Mouse (Mus musculus) heart, embryonic 13.5 days (tissue): Measurements from ENCODE around the gene Ccnq. TPM values are rescaled to one million over a fixed set of nuclear protein-coding genes. Genes with fewer than 3 reads are reported as not detected.
"Not testable (repeated sequence)": the region's sequence is repeated elsewhere in the genome, so short reads cannot be mapped to it uniquely, and the experiment has no call there.

Source experiments
- ATAC-seq: fragments of 200-750 bp; cut with Nextera tagmentation; 2 replicates; pipeline ENCODE4 v1.8.0; 2017; ENCODE audit warnings: moderate TSS enrichment; ENCODE audit not compliant: insufficient number of reproducible peaks, low FRiP score, low TSS enrichment; ENCODE audit errors: extremely low read depth
- H3K27ac ChIP-seq: fragments of 300-500 bp; sonication (generic); replicated peaks from 2 replicates; pipeline ENCODE4 v1.5.1; 2015; ENCODE audit warnings: moderate library complexity, mild to moderate bottlenecking, inconsistent platforms
- H3K27me3 ChIP-seq: fragments of 300-500 bp; sonication (generic); replicated peaks from 2 replicates; pipeline ENCODE4 v1.6.1; 2015; ENCODE audit warnings: mild to moderate bottlenecking, inconsistent platforms
- H3K36me3 ChIP-seq: fragments of 300-500 bp; sonication (generic); 2 replicates; pipeline ENCODE4 v1.6.1; 2015; ENCODE audit warnings: mild to moderate bottlenecking, inconsistent platforms
- H3K4me1 ChIP-seq: fragments of 300-500 bp; sonication (generic); 2 replicates; pipeline ENCODE4 v1.6.1; 2015; ENCODE audit warnings: inconsistent platforms
- H3K4me2 ChIP-seq: fragments of 300-500 bp; sonication (generic); 2 replicates; pipeline ENCODE4 v1.6.1; 2015; ENCODE audit warnings: inconsistent platforms, mild to moderate bottlenecking, moderate library complexity
- H3K4me3 ChIP-seq: fragments of 300-500 bp; sonication (generic); 2 replicates; pipeline ENCODE4 v1.5.1; 2015; ENCODE audit warnings: moderate library complexity, mild to moderate bottlenecking, inconsistent platforms
- H3K9ac ChIP-seq: fragments of 300-500 bp; sonication (generic); 2 replicates; pipeline ENCODE4 v1.6.1; 2015; ENCODE audit warnings: inconsistent platforms, mild to moderate bottlenecking, moderate library complexity
- H3K9me3 ChIP-seq: fragments of 300-500 bp; sonication (generic); 2 replicates; pipeline ENCODE4 v1.6.1; 2016; ENCODE audit warnings: inconsistent platforms
- WGBS: fragments of 180-500 bp; shearing (Covaris S2); methylation state at CpG from one replicate; pipeline ENCODE4 v1.1.7; 2015; ENCODE audit warnings: mixed read lengths; 5-methylcytosine and 5-hydroxymethylcytosine counted together
- polyA plus RNA-seq: library from polyadenylated mRNA; unstranded; fragments of >200 nt; fragmentation: Nextera tagmentation; extraction: Ambion mirVana; gene quantifications from 2 replicates; pipeline ENCODE4 v1.2.1, GENCODE M21; 2015

Gene Ccnq
- polyA plus RNA-seq, 1 experiment from 2014 or later = 26.3 TPM

DNA sequence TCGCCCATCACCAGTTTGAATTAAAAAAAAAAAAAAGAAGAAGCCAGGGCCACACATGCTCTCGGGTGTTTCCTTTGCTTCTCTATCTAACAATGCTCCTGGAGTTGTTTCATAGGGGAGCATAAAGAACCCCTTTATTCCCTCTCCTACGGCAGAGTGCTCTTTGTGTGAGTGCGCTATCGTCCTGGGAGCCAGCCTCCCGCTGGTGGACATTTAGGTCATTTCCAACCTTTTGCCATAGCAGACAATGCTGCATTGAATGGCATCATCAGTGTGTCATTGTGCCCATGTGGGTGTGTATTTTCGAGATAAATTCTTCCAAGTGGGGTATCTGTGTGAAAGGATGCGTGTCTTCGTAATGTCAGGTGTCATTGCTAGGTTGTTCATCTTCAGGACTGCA lies 9.6 kb upstream of the Ccnq start:
- WGBS = 73% methylated on average over 9 of the region's 9 CpGs
- Histone ChIP-seq H3K27me3 (no peaks in the 10 kb centered on the region), H3K4me3 (no peak overlapping the region), H3K9ac (no peak overlapping the region), H3K4me2 (no peak overlapping the region), H3K36me3 (no peaks in the 10 kb centered on the region), H3K27ac (no peak overlapping the region), H3K9me3 (no peaks in the 10 kb centered on the region), H3K4me1 (0 out of 2 replicates have a peak, but pooled peaks cover 3% of the 10 kb centered on the region)
- no peak for ATAC-seq

DNA sequence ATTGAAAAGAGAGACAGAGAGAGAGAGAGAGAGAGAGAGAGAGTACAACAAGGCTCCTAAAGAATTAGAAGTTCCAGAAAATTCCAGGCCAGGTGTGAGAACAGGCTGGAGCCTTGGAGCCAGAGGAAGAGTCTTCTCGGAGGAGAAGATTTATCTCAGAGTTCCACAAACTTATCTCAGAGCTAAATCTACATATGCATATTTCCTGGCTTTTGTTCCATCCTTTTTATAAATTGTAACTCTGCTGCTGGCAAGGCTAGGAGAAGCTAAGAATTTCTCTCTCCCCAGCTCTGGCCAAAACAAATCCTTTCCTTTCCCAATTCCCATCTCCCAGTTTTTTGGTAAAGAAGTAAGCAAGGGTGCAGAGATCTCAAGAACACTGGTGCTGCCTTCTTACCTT lies 3.8 kb upstream of the Ccnq start:
- Histone ChIP-seq H3K4me1 (peaks cover 11% of the 10 kb centered on the region), H3K9ac (no peak overlapping the region), H3K9me3 (no peaks in the 10 kb centered on the region), H3K27me3 (no peaks in the 10 kb centered on the region), H3K27ac (no peak overlapping the region), H3K4me2 (no peak overlapping the region), H3K4me3 (no peak overlapping the region), H3K36me3 (no peaks in the 10 kb centered on the region)
- 50% methylated on average over 1 of the region's 1 CpGs for WGBS
- no peak for ATAC-seq

DNA sequence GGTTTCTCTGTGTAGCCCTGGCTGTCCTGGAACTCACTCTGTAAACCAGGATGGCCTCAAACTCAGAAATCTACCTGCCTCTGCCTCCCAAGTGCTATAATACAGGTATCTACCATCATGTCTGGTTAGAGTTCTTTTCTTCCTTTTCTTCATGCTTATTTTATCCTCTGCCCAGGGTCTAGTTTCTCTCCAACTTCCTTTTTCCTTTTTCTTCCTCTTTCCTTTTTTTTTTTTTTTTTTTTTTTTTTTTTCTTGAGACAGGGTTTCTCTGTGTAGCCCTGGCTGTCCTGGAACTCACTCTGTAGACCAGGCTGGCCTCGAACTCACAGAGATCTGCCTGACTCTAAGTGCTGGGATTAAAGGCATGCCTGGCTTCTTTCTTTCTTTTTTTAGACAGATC lies 2.6 kb upstream of the Ccnq start:
- H3K36me3 ChIP-seq, H3K9ac ChIP-seq, H3K4me2 ChIP-seq, H3K27me3 ChIP-seq, H3K27ac ChIP-seq, H3K4me3 ChIP-seq, ATAC-seq, H3K9me3 ChIP-seq: not testable (repeated sequence)
- 76% methylated on average over 1 of the region's 1 CpGs for WGBS
- H3K4me1 ChIP-seq = peaks cover 15% of the 10 kb centered on the region

DNA sequence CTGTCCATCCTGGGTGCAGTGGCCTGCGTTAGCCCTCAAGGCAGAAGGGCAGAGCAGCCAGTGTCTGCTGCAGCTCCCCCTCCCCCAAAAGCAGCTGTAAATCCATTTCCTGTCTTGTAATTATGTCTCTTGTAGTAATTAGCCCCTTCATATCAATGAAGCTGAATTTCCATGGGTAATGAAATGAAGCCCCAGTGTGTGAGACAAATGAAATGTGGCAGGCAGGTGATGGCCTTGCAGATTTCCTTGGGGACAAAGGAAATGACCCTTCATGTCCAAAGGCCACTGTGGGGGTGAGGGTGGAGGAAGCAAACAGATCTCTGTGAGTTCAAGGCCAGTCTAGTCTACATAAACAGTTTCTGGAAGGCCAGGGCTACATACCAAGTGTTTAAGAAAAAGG lies 1.7 kb upstream of the Ccnq start:
- Histone ChIP-seq H3K9me3 (no peaks in the 10 kb centered on the region), H3K27ac (no peak overlapping the region), H3K4me2 (no peak overlapping the region), H3K27me3 (no peaks in the 10 kb centered on the region), H3K36me3 (peaks cover 18% of the 10 kb centered on the region), H3K9ac (no peak overlapping the region), H3K4me3 (no peak overlapping the region), H3K4me1 (peaks cover 15% of the 10 kb centered on the region)
- 65% methylated on average over 1 of the region's 1 CpGs for WGBS
- ATAC-seq = no peak

DNA sequence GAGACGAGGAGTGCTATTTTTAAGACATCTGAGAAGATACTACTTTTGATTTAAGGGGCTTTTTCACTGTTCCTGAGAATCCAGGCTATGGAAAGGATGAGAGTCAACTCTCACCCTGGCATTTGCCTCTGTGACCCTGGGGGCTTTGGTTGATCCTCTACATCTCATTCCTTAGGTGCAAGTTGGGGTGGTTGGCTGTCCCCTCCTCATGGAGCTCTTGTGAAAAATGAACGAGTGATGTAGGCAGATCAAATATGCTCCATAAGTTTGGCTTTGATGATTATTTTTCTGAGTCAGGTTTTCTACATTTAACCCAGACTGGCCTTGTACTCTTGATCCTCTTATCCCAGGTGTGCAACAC lies 294 bp upstream of the Ccnq start:
- H3K27ac ChIP-seq = no peak overlapping the region
- H3K27me3 ChIP-seq = no peaks in the 10 kb centered on the region
- H3K9ac ChIP-seq = peak overlapping the region; percentile 83
- peaks cover 15% of the 10 kb centered on the region for H3K4me1 ChIP-seq
- H3K4me2 ChIP-seq = peak overlapping the region; percentile 89
- H3K4me3 ChIP-seq = peak overlapping the region; percentile 66
- peaks cover 18% of the 10 kb centered on the region for H3K36me3 ChIP-seq
- no peak for ATAC-seq
- 7% methylated on average over 2 of the region's 2 CpGs for WGBS
- H3K9me3 ChIP-seq = no peaks in the 10 kb centered on the region

DNA sequence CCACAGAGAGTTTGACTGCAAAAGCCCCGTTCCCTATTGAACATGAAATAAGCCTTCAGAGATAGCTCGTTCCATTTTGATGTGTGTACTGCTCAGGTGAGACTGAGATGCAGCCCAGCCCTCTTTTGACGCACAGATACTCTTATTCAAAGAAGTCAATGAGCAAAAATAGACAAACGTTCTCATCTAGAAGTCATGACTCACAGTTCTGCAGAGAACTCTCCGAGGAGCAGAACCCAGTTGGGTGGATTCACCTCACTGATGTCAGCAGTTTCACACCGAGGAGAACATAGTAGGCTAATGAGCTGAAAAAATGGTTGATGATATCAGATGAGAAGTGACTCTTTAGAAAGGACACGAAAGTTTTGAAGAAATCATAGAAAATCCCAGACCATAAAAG lies 5.3 kb downstream of the Ccnq start:
- ATAC-seq = no peak
- WGBS = 78% methylated on average over 7 of the region's 7 CpGs
- no peak overlapping the region for H3K4me2 ChIP-seq
- H3K27ac ChIP-seq = peak overlapping the region; percentile 36; the same call in 1 of the 2 replicates
- H3K4me1 ChIP-seq = peaks cover 23% of the 10 kb centered on the region
- H3K4me3 ChIP-seq = no peak overlapping the region
- no peak overlapping the region for H3K9ac ChIP-seq
- peaks cover 18% of the 10 kb centered on the region for H3K36me3 ChIP-seq
- H3K27me3 ChIP-seq = no peaks in the 10 kb centered on the region
- no peaks in the 10 kb centered on the region for H3K9me3 ChIP-seq

DNA sequence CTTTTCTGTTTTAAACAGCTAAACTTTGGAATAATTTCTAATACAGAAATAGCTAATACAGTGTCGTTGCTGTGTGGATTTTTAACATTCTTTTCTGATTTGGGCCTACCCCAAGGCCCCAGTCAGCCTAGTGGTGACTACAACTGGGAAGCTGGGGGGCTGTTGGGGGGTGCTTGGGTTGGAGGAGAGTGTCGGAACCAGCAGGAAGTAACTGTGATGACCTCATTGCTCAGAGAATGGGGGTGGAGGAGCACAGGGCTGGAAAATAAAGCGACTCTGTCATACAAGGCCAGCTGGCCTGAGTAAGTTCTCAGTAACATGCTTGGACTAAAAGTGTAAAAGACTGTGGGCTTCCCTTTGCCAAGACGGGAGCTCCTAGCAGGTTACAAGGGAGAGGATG lies 6.1 kb downstream of the Ccnq start:
- Histone ChIP-seq H3K4me2 (no peak overlapping the region), H3K27ac (peak overlapping the region; percentile 36), H3K9ac (no peak overlapping the region), H3K4me1 (peaks cover 18% of the 10 kb centered on the region), H3K9me3 (no peaks in the 10 kb centered on the region), H3K4me3 (no peak overlapping the region), H3K36me3 (peaks cover 18% of the 10 kb centered on the region), H3K27me3 (no peaks in the 10 kb centered on the region)
- no peak for ATAC-seq
- WGBS = 30% methylated on average over 4 of the region's 4 CpGs

DNA sequence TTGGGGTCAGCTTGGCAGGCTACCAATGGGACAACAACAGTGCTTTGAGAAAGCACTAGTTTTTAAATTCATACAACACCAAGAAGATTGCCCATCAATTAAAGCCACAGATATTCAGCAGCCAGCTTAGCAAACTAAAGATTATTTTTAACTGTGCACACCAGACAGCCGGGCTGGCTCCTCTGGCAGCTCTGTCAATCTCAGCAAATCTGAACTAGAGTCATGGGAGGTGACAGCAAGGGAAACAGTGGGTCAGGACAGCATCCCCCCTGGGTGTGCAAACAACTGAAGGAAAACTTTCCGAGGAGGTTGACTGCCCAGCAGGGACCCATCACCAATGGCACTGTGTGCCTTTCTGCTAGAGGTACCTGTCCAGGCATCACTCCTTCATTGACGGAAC lies 9.1 kb downstream of the Ccnq start:
- no peak overlapping the region for H3K27ac ChIP-seq
- no peaks in the 10 kb centered on the region for H3K9me3 ChIP-seq
- H3K27me3 ChIP-seq = no peaks in the 10 kb centered on the region
- H3K4me1 ChIP-seq = peaks cover 13% of the 10 kb centered on the region
- no peaks in the 10 kb centered on the region for H3K36me3 ChIP-seq
- no peak overlapping the region for H3K9ac ChIP-seq
- no peak overlapping the region for H3K4me3 ChIP-seq
- 51% methylated on average over 3 of the region's 3 CpGs for WGBS
- H3K4me2 ChIP-seq = no peak overlapping the region
- no peak for ATAC-seq

DNA sequence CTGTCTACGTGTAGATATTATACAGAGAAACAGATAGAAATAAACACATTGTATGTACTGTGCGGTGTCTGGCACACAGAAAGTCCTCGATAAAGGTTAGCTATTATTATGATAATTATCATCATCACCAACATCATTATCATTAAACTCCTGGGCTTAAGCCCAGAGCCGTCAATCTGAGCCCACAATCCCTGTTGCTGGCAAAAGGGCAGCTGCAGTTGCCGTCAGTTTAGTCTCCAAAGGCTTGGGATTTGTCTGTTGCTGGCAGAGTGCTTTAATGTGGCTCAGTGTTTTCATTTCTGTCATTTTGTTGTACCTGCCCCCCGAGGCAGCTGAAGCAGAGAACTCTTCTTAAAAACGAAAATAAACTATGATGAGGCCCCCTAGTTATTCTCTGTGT lies 9.6 kb downstream of the Ccnq start:
- Histone ChIP-seq H3K9me3 (no peaks in the 10 kb centered on the region), H3K4me1 (peaks cover 13% of the 10 kb centered on the region), H3K27me3 (no peaks in the 10 kb centered on the region), H3K9ac (no peak overlapping the region), H3K4me3 (no peak overlapping the region), H3K27ac (no peak overlapping the region), H3K4me2 (no peak overlapping the region), H3K36me3 (no peaks in the 10 kb centered on the region)
- 59% methylated on average over 7 of the region's 7 CpGs for WGBS
- ATAC-seq = no peak

DNA sequence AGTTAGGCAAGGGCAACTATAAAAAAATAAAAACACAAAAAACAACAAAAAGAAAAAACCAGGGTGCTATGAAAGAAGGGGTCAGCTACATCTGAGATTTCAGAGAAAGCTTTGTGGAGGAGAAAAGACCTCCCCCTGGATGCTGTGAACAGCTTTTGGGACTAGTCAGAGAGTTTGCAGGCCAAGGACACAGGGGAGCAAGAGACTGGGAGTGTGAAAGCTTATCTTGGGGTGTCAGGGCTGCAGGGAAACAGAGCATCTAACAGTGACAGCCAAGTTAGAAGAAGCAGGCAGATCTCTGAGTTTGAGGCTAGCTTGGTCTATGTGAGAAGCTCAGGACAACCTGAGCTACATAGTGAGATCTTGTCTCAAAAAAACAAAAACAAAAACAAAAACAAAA lies 12.2 kb downstream of the Ccnq start:
- H3K9me3 ChIP-seq = no peaks in the 10 kb centered on the region
- no peaks in the 10 kb centered on the region for H3K27me3 ChIP-seq
- no peak for ATAC-seq
- no peak overlapping the region for H3K4me3 ChIP-seq
- H3K36me3 ChIP-seq = no peaks in the 10 kb centered on the region
- no peak overlapping the region for H3K4me2 ChIP-seq
- H3K4me1 ChIP-seq = no peaks in the 10 kb centered on the region
- no peak overlapping the region for H3K27ac ChIP-seq
- no peak overlapping the region for H3K9ac ChIP-seq

DNA sequence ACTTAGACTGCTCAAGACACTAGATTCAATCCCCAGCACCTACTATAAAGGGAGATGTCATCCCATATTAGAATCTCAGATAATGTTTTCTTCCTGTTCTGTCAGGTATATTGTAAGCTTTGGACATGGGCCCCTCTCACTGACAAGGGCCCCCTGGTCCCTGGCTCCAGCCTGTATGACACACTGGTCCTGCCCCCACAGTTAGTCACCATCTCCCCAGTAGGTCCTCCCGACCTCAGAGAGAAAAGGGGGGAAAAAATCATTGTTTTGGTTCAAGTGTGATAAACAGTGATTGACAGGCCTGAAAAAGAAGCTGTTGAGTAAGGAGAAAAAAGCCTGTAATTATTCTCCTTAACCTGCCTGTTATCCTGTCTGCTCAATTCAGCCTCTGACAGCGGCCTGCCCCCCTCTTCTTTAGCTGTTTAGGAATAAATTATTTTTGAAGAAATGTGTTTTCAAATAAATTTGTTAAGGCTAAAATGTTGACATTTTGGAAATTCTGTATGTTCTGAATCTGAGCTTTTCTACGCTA lies 14.6 kb downstream of the Ccnq start:
- Histone ChIP-seq H3K9me3 (no peaks in the 10 kb centered on the region), H3K27ac (no peak overlapping the region), H3K4me2 (no peak overlapping the region), H3K9ac (no peak overlapping the region), H3K4me1 (no peaks in the 10 kb centered on the region), H3K4me3 (no peak overlapping the region), H3K27me3 (no peaks in the 10 kb centered on the region), H3K36me3 (no peaks in the 10 kb centered on the region)
- ATAC-seq = no peak
- 57% methylated on average over 3 of the region's 3 CpGs for WGBS

DNA sequence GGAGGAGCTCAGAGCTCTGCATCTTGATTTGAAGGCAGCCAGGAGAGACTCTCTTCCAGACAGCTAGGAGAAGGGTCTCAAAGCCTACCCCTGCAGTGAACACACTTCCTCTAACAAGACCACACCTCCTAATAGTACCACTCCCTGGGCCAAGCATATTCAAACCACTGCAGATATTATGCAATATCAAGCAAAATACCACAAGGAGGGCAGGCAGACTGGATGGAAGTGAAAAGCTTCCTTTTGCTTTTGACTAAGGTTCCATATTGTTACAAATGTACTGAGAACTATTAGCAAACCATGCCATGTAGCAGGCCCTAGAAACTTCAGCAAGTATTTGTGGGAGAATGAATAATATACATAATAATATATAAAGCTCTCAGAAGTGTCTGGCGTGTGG lies 16.4 kb downstream of the Ccnq start:
- no peak for ATAC-seq
- H3K27me3 ChIP-seq = no peaks in the 10 kb centered on the region
- H3K36me3 ChIP-seq = no peaks in the 10 kb centered on the region
- no peak overlapping the region for H3K27ac ChIP-seq
- no peak overlapping the region for H3K4me3 ChIP-seq
- H3K4me1 ChIP-seq = no peaks in the 10 kb centered on the region
- H3K4me2 ChIP-seq = no peak overlapping the region
- no peaks in the 10 kb centered on the region for H3K9me3 ChIP-seq
- WGBS = 75% methylated on average over 1 of the region's 1 CpGs
- no peak overlapping the region for H3K9ac ChIP-seq
